In the genomic region with DNA sequence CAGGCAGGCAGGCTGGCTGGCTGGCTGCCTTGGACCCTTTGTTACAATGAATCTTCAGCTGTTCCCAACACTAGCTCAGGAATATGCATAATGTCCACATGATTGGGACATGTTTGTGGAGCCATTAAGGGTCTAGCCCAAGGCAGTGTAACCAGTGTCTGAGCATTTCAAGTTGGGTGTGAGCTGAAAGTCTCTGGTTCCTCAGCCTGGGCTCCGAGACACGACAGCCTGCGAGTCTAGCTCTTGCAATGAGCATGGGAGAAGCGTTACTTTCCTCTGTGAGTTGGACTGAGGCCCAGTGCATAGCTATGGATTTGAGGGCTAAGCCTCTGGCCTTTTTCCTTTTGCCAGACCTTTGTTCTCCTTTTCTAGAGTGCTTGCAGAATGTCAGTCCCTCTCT, we compare ENCODE assay signal across 8 mouse cellular contexts. TPM values are rescaled to one million over a fixed set of nuclear protein-coding genes. Genes with fewer than 3 reads are reported as not detected.
DNase-seq lines count a peak whose midpoint lies in the region; ATAC-seq lines count a peak whose summit lies in the region.

No protein-coding gene starts in this region.

- no peak overlapping the region for H3K9ac ChIP-seq in lung, embryonic 16.5 days (ENCODE audit: low read length)
- no peak overlapping the region for H3K9ac ChIP-seq in hindbrain, embryonic 15.5 days
- H3K9ac ChIP-seq in stomach, embryonic 14.5 days (replicated peaks; ENCODE audit: low read depth, low read length): no peak overlapping the region

- 21% methylated on average over 4 of the region's 4 CpGs for WGBS in lung, embryonic 16.5 days
- WGBS in hindbrain, embryonic 15.5 days: 43% methylated on average over 4 of the region's 4 CpGs
- WGBS in stomach, embryonic 14.5 days: 23% methylated on average over 4 of the region's 4 CpGs

- H3K27me3 ChIP-seq in lung, embryonic 16.5 days (ENCODE audit: control insufficient read depth, insufficient read depth, low read depth, low read length): no peaks in the 10 kb centered on the region
- H3K27me3 ChIP-seq in hindbrain, embryonic 15.5 days: no peaks in the 10 kb centered on the region
- H3K27me3 ChIP-seq in stomach, embryonic 14.5 days (ENCODE audit: control insufficient read depth, insufficient read depth, low read length): no peaks in the 10 kb centered on the region

- peaks cover 29% of the 10 kb centered on the region for H3K4me1 ChIP-seq in lung, embryonic 16.5 days (replicated peaks; ENCODE audit: control insufficient read depth, insufficient read depth, low read length)
- peaks cover 13% of the 10 kb centered on the region for H3K4me1 ChIP-seq in hindbrain, embryonic 15.5 days (replicated peaks)
- H3K4me1 ChIP-seq in stomach, embryonic 14.5 days (ENCODE audit: control insufficient read depth, insufficient read depth, low read length): peaks cover 22% of the 10 kb centered on the region

- H3K4me2 ChIP-seq in lung, embryonic 16.5 days (ENCODE audit: low read depth, low read length): no peak overlapping the region
- H3K4me2 ChIP-seq in hindbrain, embryonic 15.5 days: no peak overlapping the region
- no peak overlapping the region for H3K4me2 ChIP-seq in stomach, embryonic 14.5 days (replicated peaks; ENCODE audit: low read depth, low read length)

- no peak overlapping the region for H3K4me3 ChIP-seq in lung, embryonic 16.5 days (ENCODE audit: low read length)
- H3K4me3 ChIP-seq in hindbrain, embryonic 15.5 days: no peak overlapping the region
- no peak overlapping the region for H3K4me3 ChIP-seq in stomach, embryonic 14.5 days (ENCODE audit: low read depth, low read length)

- intact Hi-C loops in left cerebral cortex, postnatal 36 days (cut with DNase I): no loop called here

- no peaks in the 10 kb centered on the region for H3K9me3 ChIP-seq in lung, embryonic 16.5 days (ENCODE audit: control insufficient read depth, low read length)
- H3K9me3 ChIP-seq in hindbrain, embryonic 15.5 days: no peaks in the 10 kb centered on the region
- no peaks in the 10 kb centered on the region for H3K9me3 ChIP-seq in stomach, embryonic 14.5 days (ENCODE audit: control insufficient read depth, low read depth, low read length)

- ATAC-seq in lung, embryonic 16.5 days (ENCODE audit: low read depth): peak; percentile 67
- ATAC-seq in hindbrain, embryonic 15.5 days (ENCODE audit: low FRiP score, low read depth): no peak; the same call in 1 of the 2 replicates
- no peak for ATAC-seq in stomach, embryonic 14.5 days (ENCODE audit: insufficient number of reproducible peaks, insufficient read depth, low FRiP score, low read depth)

- H3K36me3 ChIP-seq in lung, embryonic 16.5 days (ENCODE audit: control insufficient read depth, insufficient read depth, low read length): no peaks in the 10 kb centered on the region
- H3K36me3 ChIP-seq in hindbrain, embryonic 15.5 days: no peaks in the 10 kb centered on the region
- no peaks in the 10 kb centered on the region for H3K36me3 ChIP-seq in stomach, embryonic 14.5 days (ENCODE audit: control insufficient read depth, insufficient read depth, low read length)

- peak overlapping the region; percentile 41 for H3K27ac ChIP-seq in lung, embryonic 16.5 days (ENCODE audit: low read length)
- 0 out of 2 replicates have a peak overlapping the region, but pooled peaks have one; percentile 15 for H3K27ac ChIP-seq in hindbrain, embryonic 15.5 days (replicated peaks)
- peak overlapping the region; percentile 45; the same call in 1 of the 2 replicates for H3K27ac ChIP-seq in stomach, embryonic 14.5 days (ENCODE audit: low read length)

- peak; percentile 50 for DNase-seq in adrenal gland, postnatal 10 days
- no peak for DNase-seq in adrenal gland, adult (ENCODE audit: inconsistent age in 2 of 2, low spot score in 1 of 2)
- DNase-seq in lung, postnatal 25 days (ENCODE audit: low spot score): no peak
- DNase-seq in left cerebral cortex, postnatal 36 days (ENCODE audit: low spot score in 2 of 2): no peak
- no peak for DNase-seq in cerebellum, postnatal 36 days

RNA-seq across cellular contexts. Expression of a gene that starts 35.6 kb away (rescaled TPM):
- 100 to 1,000 TPM; 100 to 111 TPM for total RNA-seq in adrenal gland, postnatal 10 days (2021)
- polyA plus RNA-seq in lung, embryonic 16.5 days (2015; fragmentation: Nextera tagmentation; extraction: Ambion mirVana): 12.4 and 13.0 TPM in 2 replicates
- 5.0 and 6.1 TPM in 2 replicates for polyA plus RNA-seq in hindbrain, embryonic 15.5 days (2015; fragmentation: Nextera tagmentation; extraction: Ambion mirVana)
- 13.4 and 13.5 TPM in 2 replicates for polyA plus RNA-seq in stomach, embryonic 14.5 days (2014; fragmentation: Nextera tagmentation; extraction: Ambion mirVana)
- 100 to 1,000 TPM; 410 to 414 TPM for total RNA-seq in left cerebral cortex, postnatal 36 days (2021)
